Mouse (Mus musculus) frontal cortex, postnatal 36 days (tissue): ENCODE measurements around the gene Olr1.

Source experiments
- DNase-seq, 2 experiments: peaks; one replicate each; pipeline ENCODE4 v3.0.0; 2022; ENCODE audit warnings: low spot score in 2 of 2

The Olr1 gene

GRCm38 (mm10) chr6:129507024-129507423 lies at the start of gene Olr1:
Gene Olr1, minus strand, starts transcription at chr6:129507165.
- DNase-seq: peak; percentile 13 to 28

GRCm38 (mm10) chr6:129548009-129548408 lies 41.0 kb upstream of the Olr1 start:
- DNase-seq: no peak

GRCm38 (mm10) chr6:129547277-129547676 lies 40.3 kb upstream of the Olr1 start:
- no peak for DNase-seq

GRCm38 (mm10) chr6:129543709-129544606 lies 37.0 kb upstream of the Olr1 start:
- DNase-seq: peak; percentile 56 to 79

GRCm38 (mm10) chr6:129542540-129542939 lies 35.6 kb upstream of the Olr1 start:
- no peak for DNase-seq

- DNase-seq: no peak
These were observed 35.0 kb upstream of the Olr1 start for GRCm38 (mm10) chr6:129541931-129542330.

- DNase-seq: no peak
These were observed 31.6 kb upstream of the Olr1 start for GRCm38 (mm10) chr6:129538555-129538954.

GRCm38 (mm10) chr6:129535723-129536122 lies 28.8 kb upstream of the Olr1 start:
- peak in 1 of 2 experiments; percentile 23 for DNase-seq

GRCm38 (mm10) chr6:129534627-129535190 lies 27.7 kb upstream of the Olr1 start:
- DNase-seq: no peak

- DNase-seq: no peak
These were observed 27.1 kb upstream of the Olr1 start for GRCm38 (mm10) chr6:129534057-129534456.

GRCm38 (mm10) chr6:129532942-129533860 lies 26.2 kb upstream of the Olr1 start, which contains the start of gene Gabarapl1:
Gene Gabarapl1, plus strand, starts transcription at chr6:129533160.
- peak; percentile 85 to 89 for DNase-seq

GRCm38 (mm10) chr6:129532556-129532941 lies 25.6 kb upstream of the Olr1 start:
- peak; percentile 37 to 59 for DNase-seq

GRCm38 (mm10) chr6:129530261-129530660 lies 23.3 kb upstream of the Olr1 start:
- no peak for DNase-seq

GRCm38 (mm10) chr6:129529605-129530004 lies 22.6 kb upstream of the Olr1 start:
- no peak for DNase-seq

GRCm38 (mm10) chr6:129527416-129527815 lies 20.5 kb upstream of the Olr1 start:
- no peak for DNase-seq

- DNase-seq: no peak
These were observed 19.1 kb upstream of the Olr1 start for GRCm38 (mm10) chr6:129526069-129526468.

- peak in 1 of 2 experiments; percentile 57 for DNase-seq
These were observed 10.9 kb upstream of the Olr1 start for GRCm38 (mm10) chr6:129517752-129518408.

- DNase-seq: no peak
These were observed 9.4 kb upstream of the Olr1 start for GRCm38 (mm10) chr6:129516388-129516787.

- no peak for DNase-seq
These were observed 8.1 kb upstream of the Olr1 start for GRCm38 (mm10) chr6:129515068-129515467.

- DNase-seq: no peak
These were observed 7.4 kb upstream of the Olr1 start for GRCm38 (mm10) chr6:129514376-129514775.

GRCm38 (mm10) chr6:129513409-129513808 lies 6.4 kb upstream of the Olr1 start:
- peak in 1 of 2 experiments; percentile 34 for DNase-seq
